Mouse (Mus musculus) kidney, embryonic 16.5 days (tissue): ENCODE results near the gene Psors1c2. TPM values are rescaled to one million over a fixed set of nuclear protein-coding genes. Genes with fewer than 3 reads are reported as not detected.

Experiments used
- ATAC-seq: fragments of 200-750 bp; cut with Nextera tagmentation; 2 replicates; pipeline ENCODE4 v1.8.0; 2017; ENCODE audit warnings: moderate TSS enrichment; ENCODE audit not compliant: low FRiP score, low TSS enrichment
- H3K27ac ChIP-seq: fragments of 300-500 bp; sonication (generic); 2 replicates; pipeline ENCODE4 v1.5.1; 2014; ENCODE audit warnings: low read length
- H3K27me3 ChIP-seq: fragments of 300-500 bp; sonication (generic); 2 replicates; pipeline ENCODE4 v1.6.1; 2014; ENCODE audit warnings: low read length, control low read depth, mixed read lengths; ENCODE audit not compliant: insufficient read depth
- H3K36me3 ChIP-seq: fragments of 300-500 bp; sonication (generic); 2 replicates; pipeline ENCODE4 v1.6.1; 2014; ENCODE audit warnings: low read length, control low read depth, mixed read lengths; ENCODE audit not compliant: insufficient read depth
- H3K4me1 ChIP-seq: fragments of 300-500 bp; sonication (generic); 2 replicates; pipeline ENCODE4 v1.6.1; 2014; ENCODE audit warnings: low read length, control low read depth, mixed read lengths; ENCODE audit not compliant: insufficient read depth
- H3K4me2 ChIP-seq: fragments of 300-500 bp; sonication (generic); replicated peaks from 2 replicates; pipeline ENCODE4 v1.6.1; 2014; ENCODE audit warnings: low read depth, low read length
- H3K4me3 ChIP-seq: fragments of 300-500 bp; sonication (generic); 2 replicates; pipeline ENCODE4 v1.5.1; 2014; ENCODE audit warnings: mild to moderate bottlenecking, low read length
- H3K9ac ChIP-seq: fragments of 300-500 bp; sonication (generic); replicated peaks from 2 replicates; pipeline ENCODE4 v1.6.1; 2014; ENCODE audit warnings: low read length
- H3K9me3 ChIP-seq: fragments of 300-500 bp; sonication (generic); 2 replicates; pipeline ENCODE4 v1.6.1; 2016; ENCODE audit warnings: low read length, control low read depth
- WGBS: fragments of 180-500 bp; shearing (Covaris S2); extraction: QIAGEN DNeasy Blood & Tissue Kit; methylation state at CpG from one replicate; pipeline ENCODE4 v1.1.7; 2014; 5-methylcytosine and 5-hydroxymethylcytosine counted together
- polyA plus RNA-seq: library from polyadenylated mRNA; unstranded; fragments of >200 nt; fragmentation: Nextera tagmentation; extraction: Ambion mirVana; gene quantifications from 2 replicates; pipeline ENCODE4 v1.2.1, GENCODE M21; 2015

Psors1c2 gene
- polyA plus RNA-seq, 1 experiment from 2014 or later, result 1.5 TPM

- no peaks in the 10 kb centered on the region for H3K36me3 ChIP-seq
- no peaks in the 10 kb centered on the region for H3K27me3 ChIP-seq
- H3K9ac ChIP-seq, result no peak overlapping the region
- no peak for ATAC-seq
- no peak overlapping the region for H3K4me2 ChIP-seq
- H3K27ac ChIP-seq, result no peak overlapping the region
- WGBS, result 54% methylated on average over 10 of the region's 10 CpGs
- no peaks in the 10 kb centered on the region for H3K4me1 ChIP-seq
- no peak overlapping the region for H3K4me3 ChIP-seq
- no peaks in the 10 kb centered on the region for H3K9me3 ChIP-seq
Measured at GRCm38 (mm10) chr17:35539540-35539939, 6.5 kb downstream of the Psors1c2 start.

GRCm38 (mm10) chr17:35542761-35543411 is 9.9 kb downstream of the Psors1c2 start:
- no peak overlapping the region for H3K27ac ChIP-seq
- H3K36me3 ChIP-seq, result no peaks in the 10 kb centered on the region
- H3K9ac ChIP-seq, result no peak overlapping the region
- no peak for ATAC-seq
- 0 out of 2 replicates have a peak, but pooled peaks cover 5% of the 10 kb centered on the region for H3K4me1 ChIP-seq
- 85% methylated on average over 15 of the region's 15 CpGs for WGBS
- no peak overlapping the region for H3K4me2 ChIP-seq
- no peaks in the 10 kb centered on the region for H3K9me3 ChIP-seq
- no peak overlapping the region for H3K4me3 ChIP-seq
- no peaks in the 10 kb centered on the region for H3K27me3 ChIP-seq

GRCm38 (mm10) chr17:35543412-35543861 is 10.4 kb downstream of the Psors1c2 start:
- Histone ChIP-seq H3K27me3 (no peaks in the 10 kb centered on the region), H3K4me1 (0 out of 2 replicates have a peak, but pooled peaks cover 5% of the 10 kb centered on the region), H3K9me3 (no peaks in the 10 kb centered on the region), H3K4me2 (no peak overlapping the region), H3K27ac (no peak overlapping the region), H3K4me3 (no peak overlapping the region), H3K9ac (no peak overlapping the region), H3K36me3 (no peaks in the 10 kb centered on the region)
- ATAC-seq, result no peak
- WGBS, result 59% methylated on average over 14 of the region's 14 CpGs

DNA sequence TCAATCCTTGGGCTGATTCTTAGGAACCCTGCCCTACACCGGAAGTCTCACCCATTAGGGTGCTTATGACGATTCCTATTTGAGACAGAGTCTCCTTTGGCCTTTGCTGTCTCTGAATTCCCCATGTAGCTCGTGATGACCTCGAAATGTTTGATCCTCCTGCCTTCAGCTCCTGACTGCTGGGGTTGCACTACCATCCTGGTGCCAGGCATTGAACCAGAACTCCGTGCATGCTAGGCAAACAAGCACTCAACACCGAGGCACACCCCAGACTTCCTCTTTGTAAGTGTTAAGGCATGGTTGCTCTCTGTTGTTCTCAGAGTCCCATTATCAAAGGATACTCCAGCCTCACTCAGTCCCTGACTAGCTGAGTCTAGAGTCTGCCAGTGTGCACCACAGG is 11.0 kb downstream of the Psors1c2 start:
- no peaks in the 10 kb centered on the region for H3K36me3 ChIP-seq
- 74% methylated on average over 6 of the region's 6 CpGs for WGBS
- 0 out of 2 replicates have a peak, but pooled peaks cover 5% of the 10 kb centered on the region for H3K4me1 ChIP-seq
- no peak overlapping the region for H3K27ac ChIP-seq
- ATAC-seq, result no peak
- H3K27me3 ChIP-seq, result no peaks in the 10 kb centered on the region
- no peak overlapping the region for H3K4me2 ChIP-seq
- no peaks in the 10 kb centered on the region for H3K9me3 ChIP-seq
- H3K9ac ChIP-seq, result no peak overlapping the region
- H3K4me3 ChIP-seq, result no peak overlapping the region

- ATAC-seq, result peak; percentile 40; the same call in 1 of the 2 replicates
- Histone ChIP-seq H3K4me1 (peaks cover 10% of the 10 kb centered on the region), H3K9ac (no peak overlapping the region), H3K27ac (no peak overlapping the region), H3K9me3 (no peaks in the 10 kb centered on the region), H3K4me3 (no peak overlapping the region), H3K36me3 (no peaks in the 10 kb centered on the region), H3K27me3 (no peaks in the 10 kb centered on the region), H3K4me2 (no peak overlapping the region)
- 39% methylated on average over 6 of the region's 6 CpGs for WGBS
Measured at GRCm38 (mm10) chr17:35544680-35545079, 11.7 kb downstream of the Psors1c2 start.

- Histone ChIP-seq H3K4me1 (peaks cover 13% of the 10 kb centered on the region), H3K4me3 (no peak overlapping the region), H3K36me3 (no peaks in the 10 kb centered on the region), H3K9me3 (no peaks in the 10 kb centered on the region), H3K27me3 (no peaks in the 10 kb centered on the region), H3K27ac (no peak overlapping the region), H3K9ac (no peak overlapping the region), H3K4me2 (no peak overlapping the region)
- no peak for ATAC-seq
- 60% methylated on average over 2 of the region's 2 CpGs for WGBS
Measured at GRCm38 (mm10) chr17:35547465-35547864, 14.5 kb downstream of the Psors1c2 start.

DNA sequence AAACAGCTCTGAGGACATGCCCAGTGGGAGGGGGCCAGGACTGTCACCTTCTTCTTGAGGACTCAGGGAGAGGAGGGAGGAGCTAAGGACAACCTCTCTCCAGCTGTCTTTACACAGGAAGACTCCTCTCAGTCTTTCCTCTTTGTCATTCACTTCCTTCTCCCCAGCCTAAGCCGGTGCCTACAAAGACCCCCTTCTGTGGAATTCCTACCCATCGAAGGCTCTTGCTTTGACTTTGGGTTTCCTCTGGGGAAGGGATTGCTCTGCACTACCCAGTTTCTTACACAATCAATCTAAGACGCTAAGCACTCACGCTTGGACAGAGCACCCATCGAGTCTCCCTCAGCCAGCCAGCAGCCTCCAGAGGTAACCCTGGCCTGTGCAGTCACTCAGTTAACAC is 15.6 kb downstream of the Psors1c2 start:
- Histone ChIP-seq H3K9me3 (no peaks in the 10 kb centered on the region), H3K4me3 (no peak overlapping the region), H3K9ac (no peak overlapping the region), H3K4me1 (peaks cover 13% of the 10 kb centered on the region), H3K27ac (no peak overlapping the region), H3K4me2 (no peak overlapping the region), H3K36me3 (no peaks in the 10 kb centered on the region), H3K27me3 (no peaks in the 10 kb centered on the region)
- 24% methylated on average over 5 of the region's 5 CpGs for WGBS
- ATAC-seq, result no peak

DNA sequence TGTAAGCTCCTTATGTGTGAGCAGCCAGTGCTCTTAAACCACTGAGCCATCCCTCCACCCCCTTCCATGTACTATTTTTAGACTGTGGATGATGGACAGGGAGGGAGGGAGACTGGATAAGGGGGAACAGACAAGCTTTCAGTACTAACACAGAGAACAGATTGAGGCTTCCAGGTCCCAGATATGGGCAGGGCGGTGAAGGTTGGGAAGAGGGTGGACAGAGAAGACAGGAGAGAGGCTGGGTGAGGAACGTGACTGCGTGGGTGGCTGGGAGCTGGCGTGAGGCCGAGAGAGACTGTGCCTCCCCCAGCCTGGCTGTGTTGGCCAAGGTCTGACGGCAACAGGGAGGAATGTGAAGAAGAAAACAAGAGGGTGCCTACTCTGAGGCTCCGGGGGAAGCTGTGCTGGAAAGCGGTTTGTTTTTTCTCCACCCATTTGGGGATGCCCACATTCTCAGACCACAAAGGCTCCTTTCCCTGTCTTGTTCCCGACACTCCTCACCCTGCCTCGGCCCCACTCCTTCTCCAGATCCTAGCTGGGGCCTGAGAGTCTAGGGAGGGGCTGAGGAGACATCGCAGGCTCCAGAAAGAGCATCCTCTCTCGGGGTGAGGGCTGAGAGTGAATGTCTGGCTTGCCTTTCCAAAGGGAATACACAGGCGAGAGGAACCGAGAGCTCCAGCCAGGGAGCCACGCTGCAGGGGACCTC is 16.6 kb downstream of the Psors1c2 start:
- no peak overlapping the region for H3K9ac ChIP-seq
- ATAC-seq, result peak; percentile 53
- 36% methylated on average over 15 of the region's 15 CpGs for WGBS

GRCm38 (mm10) chr17:35550143-35550494 is 17.1 kb downstream of the Psors1c2 start:
- WGBS, result 94% methylated on average over 4 of the region's 4 CpGs
- Histone ChIP-seq H3K27ac (peak overlapping the region; percentile 63; the same call in 1 of the 2 replicates), H3K9ac (no peak overlapping the region), H3K4me1 (peaks cover 13% of the 10 kb centered on the region), H3K36me3 (no peaks in the 10 kb centered on the region), H3K9me3 (no peaks in the 10 kb centered on the region), H3K27me3 (no peaks in the 10 kb centered on the region), H3K4me2 (no peak overlapping the region), H3K4me3 (no peak overlapping the region)
- no peak for ATAC-seq

More for the DNA sequence above, 16.6 kb downstream of the Psors1c2 start:
- no peaks in the 10 kb centered on the region for H3K27me3 ChIP-seq
- peak overlapping the region; percentile 63 for H3K27ac ChIP-seq
- H3K36me3 ChIP-seq, result no peaks in the 10 kb centered on the region
- no peak overlapping the region for H3K4me3 ChIP-seq
- H3K4me1 ChIP-seq, result peaks cover 13% of the 10 kb centered on the region
- H3K4me2 ChIP-seq, result peak overlapping the region; percentile 10; the same call in 1 of the 2 replicates
- H3K9me3 ChIP-seq, result no peaks in the 10 kb centered on the region

- H3K4me2 ChIP-seq, result no peak overlapping the region
- WGBS, result 28% methylated on average over 8 of the region's 8 CpGs
- H3K36me3 ChIP-seq, result no peaks in the 10 kb centered on the region
- no peak overlapping the region for H3K4me3 ChIP-seq
- no peak overlapping the region for H3K27ac ChIP-seq
- no peak overlapping the region for H3K9ac ChIP-seq
- ATAC-seq, result no peak
- no peaks in the 10 kb centered on the region for H3K27me3 ChIP-seq
- H3K4me1 ChIP-seq, result peaks cover 13% of the 10 kb centered on the region
- H3K9me3 ChIP-seq, result no peaks in the 10 kb centered on the region
Measured at GRCm38 (mm10) chr17:35550871-35551270, 17.9 kb downstream of the Psors1c2 start.
